Mouse (Mus musculus) 416B (cell line): ENCODE measurements around the gene Pradc1.

Experiments
- DNase-seq: peaks from one replicate; pipeline ENCODE4 v3.0.0; 2011; ENCODE audit warnings: low read depth

The Pradc1 gene

GRCm38 (mm10) chr6:85451664-85452410 lies at the start of gene Pradc1:
Gene Pradc1 (minus strand): TSS chr6:85451970.
- peak; percentile 99 for DNase-seq

- peak; percentile 26 for DNase-seq
These were observed 48.6 kb upstream of the Pradc1 start for GRCm38 (mm10) chr6:85500416-85500815.

DNA sequence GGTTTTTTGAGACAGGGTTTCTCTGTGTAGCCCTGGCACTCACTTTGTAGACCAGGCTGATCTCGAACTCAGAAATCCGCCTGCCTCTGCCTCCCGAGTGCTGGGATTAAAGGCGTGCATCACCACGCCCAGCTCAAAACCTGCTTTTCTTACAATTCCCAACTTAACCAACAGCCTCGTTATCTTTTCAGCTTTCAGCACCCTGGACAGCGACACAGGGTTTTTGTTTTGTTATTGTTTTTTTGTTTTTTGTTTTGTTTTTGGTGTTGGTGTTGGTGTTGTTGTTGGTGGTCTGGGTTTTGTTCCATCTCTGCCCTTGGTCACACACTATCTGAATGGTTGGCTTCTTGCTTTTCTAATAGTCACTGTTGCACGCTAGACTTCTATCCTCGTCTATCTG lies 46.4 kb upstream of the Pradc1 start:
- DNase-seq: no peak

GRCm38 (mm10) chr6:85496976-85497375 lies 45.2 kb upstream of the Pradc1 start:
- DNase-seq: no peak

DNA sequence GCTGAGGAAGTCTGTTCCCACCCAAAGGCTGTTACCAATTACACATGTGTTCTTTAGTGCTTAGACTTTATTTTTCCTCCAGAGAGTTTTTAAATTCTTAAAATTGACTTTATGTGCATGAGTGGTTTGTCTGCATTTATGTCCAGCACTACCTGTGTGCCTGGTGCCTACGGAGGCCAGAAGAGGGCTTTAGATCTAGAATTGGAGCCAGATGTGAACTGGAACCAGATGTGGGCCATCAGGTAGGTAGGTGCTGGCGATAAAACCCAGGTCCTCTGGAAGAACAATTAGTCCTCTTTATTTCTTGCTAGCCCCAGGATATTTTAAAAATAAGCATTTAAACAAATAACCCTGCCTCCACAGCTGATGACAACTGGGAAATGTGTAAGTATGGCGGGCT lies 39.8 kb upstream of the Pradc1 start:
- DNase-seq: no peak

DNA sequence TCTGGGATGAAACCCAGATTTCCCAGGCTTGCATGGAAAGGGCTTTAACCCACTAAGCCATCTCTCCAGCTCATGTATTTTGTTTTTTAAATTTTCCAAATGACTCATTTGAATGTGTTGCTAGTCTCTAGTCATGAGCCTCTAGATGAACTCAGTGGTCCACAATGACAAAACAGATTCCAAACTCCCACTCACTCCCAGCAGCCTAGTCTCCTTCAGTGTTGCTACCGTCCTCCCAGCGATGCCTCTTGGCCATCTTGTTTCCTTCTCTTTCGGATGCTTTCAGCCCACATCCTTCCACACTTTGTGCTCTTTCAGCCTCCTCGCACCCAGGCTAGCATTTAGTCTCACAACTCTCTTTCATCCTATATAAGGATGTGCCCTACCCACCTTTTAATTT lies 38.5 kb upstream of the Pradc1 start:
- no peak for DNase-seq

GRCm38 (mm10) chr6:85489717-85490116 lies 37.9 kb upstream of the Pradc1 start:
- no peak for DNase-seq

DNA sequence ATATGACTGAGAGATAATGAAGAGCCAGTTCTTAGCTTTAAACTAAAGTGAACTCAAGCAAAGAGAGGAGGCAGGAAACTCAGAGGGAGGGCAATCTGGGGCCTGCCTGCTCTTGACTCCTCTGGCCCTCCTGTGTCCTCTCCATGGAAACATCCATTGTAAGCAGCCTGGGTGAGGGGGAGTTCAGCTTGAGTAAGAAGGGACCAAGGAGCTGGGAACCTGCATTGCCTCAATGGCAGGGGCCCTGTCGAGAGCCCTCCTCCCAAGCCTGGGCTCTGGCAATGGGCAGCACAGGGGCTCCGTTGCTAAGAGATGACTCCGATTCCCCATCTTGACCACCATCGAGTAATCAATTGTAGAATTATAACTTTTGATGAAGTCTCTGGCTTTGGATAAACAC lies 36.7 kb upstream of the Pradc1 start:
- DNase-seq: no peak

DNA sequence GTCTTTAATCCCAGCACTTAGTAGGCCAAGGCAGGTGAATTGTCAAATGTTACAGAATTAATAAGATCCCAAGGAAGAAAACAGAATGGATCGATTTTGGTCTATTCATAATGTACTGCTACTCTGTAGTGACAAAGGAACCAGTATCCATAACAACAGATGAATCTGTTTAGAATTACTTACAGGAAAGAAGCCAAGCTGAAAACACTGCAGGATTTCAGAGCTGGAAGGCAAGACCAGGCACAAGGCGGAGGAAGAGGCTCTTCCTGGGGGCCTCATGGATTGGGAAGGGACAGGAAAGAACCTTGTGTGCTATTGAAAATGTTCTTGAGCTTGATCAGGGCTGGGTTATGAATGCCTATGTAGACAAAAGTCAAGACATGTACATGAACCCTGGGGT lies 34.0 kb upstream of the Pradc1 start:
- no peak for DNase-seq

GRCm38 (mm10) chr6:85483843-85484721 lies 32.3 kb upstream of the Pradc1 start:
- DNase-seq: no peak

DNA sequence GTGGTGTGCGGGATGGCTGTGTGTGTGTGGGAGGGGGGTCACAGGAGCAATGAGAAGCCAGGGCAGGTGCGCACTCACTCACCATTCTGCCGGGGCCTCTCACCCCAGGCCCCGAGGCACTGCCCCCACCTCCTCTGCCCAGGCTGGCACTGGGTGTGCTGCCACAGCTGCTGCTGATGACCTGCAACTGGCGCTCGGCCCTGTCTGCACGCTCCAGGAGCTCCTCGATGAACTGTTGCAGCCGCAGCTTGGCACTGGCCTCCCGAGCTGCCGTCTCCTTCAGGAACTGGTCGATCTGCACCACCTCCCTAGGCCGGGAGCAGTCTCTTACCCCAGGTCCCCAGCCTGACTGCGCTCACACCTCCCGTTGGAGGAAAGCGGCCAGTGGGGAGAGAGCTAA lies 28.9 kb upstream of the Pradc1 start:
- DNase-seq: no peak

DNA sequence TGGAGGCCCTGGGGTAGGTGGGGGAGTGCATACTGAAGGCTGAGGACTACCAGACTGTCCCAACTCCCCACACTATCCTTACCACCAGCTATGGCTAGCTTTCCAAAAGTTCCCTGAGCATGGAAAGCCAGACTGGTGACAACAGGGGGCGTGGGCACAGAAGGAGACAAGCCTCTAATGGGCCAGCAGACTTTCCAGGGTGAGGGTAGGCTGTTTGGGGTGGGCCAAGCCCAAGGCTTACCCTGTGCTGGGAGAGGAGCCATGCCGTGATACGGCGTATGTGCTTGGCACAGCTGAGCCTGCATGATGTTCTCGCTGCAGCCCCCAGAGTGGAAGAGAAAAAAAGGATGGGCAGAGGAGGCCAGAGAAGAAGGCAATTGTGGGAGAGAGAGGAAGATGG lies 28.2 kb upstream of the Pradc1 start:
- no peak for DNase-seq

DNA sequence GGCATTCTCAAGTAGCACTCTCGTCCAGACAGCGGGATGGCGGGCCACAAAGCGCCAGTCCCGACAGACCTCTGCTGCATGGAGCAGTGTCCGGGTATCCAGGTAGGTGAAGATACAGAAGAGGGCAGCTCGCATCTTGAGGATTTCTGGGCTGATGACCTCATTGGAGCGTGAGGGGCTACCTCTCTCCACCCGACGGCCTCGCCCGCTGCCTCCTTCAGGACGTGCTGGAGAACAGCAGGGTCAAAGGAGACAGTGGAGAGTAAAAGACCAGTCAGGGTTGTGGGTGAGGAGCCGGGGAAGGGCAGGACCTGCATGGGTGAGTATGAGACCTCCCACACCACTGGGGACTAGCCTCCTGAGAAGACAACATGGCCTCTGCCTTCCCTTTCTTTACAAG lies 26.6 kb upstream of the Pradc1 start:
- no peak for DNase-seq

GRCm38 (mm10) chr6:85477366-85477917 lies 25.7 kb upstream of the Pradc1 start:
- peak; percentile 32 for DNase-seq

GRCm38 (mm10) chr6:85475581-85475980 lies 23.8 kb upstream of the Pradc1 start:
- no peak for DNase-seq

- DNase-seq: no peak
These were observed 20.8 kb upstream of the Pradc1 start for GRCm38 (mm10) chr6:85472542-85472941.

DNA sequence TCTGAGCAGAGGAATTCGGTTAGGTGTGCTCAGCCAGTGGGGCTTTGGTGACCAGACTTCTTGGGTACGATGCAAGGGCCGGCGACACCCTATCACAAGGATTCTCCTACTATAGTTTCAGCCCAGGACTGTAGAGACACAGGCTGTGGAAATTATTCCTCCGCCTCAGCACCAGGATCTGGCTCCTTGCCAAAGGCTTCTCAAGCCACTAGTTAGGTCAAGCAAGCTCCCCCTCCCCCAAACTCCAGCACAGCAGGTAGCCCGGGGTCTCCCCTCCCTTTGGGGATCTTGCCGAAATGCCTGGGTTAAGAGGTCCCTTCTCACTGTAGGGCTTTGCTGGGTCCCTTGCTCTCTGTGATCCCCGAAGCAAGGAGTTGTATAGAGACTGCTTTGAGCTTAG lies 20.2 kb upstream of the Pradc1 start:
- DNase-seq: no peak

DNA sequence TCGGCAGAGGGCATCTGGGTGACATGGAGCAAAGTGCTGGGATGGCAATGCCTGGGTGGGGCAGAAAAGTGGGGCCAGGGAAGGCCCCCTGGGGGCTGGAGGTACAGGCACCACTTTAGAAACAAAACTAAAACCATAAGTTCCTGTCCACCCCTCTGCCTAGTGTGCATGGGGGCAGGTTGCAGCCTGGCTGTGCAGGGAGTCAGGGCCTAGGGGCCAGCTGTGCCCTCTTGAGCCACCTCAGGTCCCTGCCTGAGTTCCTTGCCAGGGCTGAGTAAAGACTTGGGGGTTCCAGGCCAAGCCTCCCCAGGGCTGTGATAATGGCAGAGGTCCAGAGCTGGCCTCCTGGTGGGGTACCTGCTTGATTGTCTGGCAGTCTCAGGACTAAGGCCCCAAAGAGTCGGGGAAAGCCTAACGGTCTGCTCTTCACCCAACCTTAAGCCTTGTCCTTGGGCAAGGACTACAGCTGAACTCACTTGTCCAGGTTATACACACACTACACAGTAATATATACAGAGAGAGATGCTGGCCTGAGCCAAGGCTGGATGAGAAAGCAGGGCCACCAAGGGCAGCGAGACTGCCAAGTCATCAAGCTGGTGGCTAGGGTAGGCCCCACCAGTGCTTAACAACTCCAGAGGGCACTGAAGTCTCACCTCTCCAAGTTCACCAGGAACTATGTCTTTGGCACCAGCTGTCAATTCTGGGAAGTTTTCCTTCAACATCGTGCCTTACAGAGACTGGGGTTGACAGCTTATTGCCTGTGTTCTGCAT lies 18.1 kb upstream of the Pradc1 start:
- DNase-seq: peak; percentile 10

GRCm38 (mm10) chr6:85465381-85465780 lies 13.6 kb upstream of the Pradc1 start:
- DNase-seq: peak; percentile 41

DNA sequence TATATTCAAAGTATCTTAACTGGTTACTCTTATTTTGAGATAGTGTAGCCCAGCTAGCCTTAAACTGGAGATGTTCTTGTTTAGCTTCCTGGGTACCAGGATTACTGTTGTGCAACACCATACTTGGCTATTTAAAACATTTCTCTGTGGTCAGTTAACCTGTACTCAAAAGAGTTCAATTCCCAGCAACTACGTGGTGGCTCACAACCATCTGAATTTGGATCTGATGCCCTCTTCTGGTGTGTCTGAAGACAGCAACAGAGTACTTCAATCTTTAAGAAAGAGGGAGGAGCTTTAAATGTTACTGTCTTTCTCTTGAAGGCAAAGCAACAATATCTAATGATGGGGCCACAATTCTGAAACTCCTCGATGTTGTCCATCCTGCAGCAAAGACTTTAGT lies 7.9 kb upstream of the Pradc1 start:
- no peak for DNase-seq

DNA sequence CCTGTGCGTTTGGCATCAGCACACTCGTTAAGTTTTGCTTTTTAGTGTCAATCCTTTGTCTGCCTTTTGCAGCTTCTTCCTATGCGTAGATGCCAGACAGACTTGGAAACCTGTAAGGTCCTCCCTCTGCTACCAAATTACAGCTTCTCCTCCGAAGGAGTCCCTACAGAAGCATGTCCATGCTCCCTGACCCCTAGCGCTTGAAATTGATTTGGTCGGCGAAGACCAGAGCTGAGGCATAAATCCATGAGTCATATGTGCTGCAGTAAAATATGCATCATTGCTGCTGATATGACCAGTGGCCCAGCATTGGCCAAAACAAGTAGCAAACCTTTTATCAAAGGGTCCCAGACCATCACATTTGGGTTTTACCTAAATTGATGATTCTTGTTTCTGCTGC lies 1.0 kb upstream of the Pradc1 start:
- peak; percentile 75 for DNase-seq

DNA sequence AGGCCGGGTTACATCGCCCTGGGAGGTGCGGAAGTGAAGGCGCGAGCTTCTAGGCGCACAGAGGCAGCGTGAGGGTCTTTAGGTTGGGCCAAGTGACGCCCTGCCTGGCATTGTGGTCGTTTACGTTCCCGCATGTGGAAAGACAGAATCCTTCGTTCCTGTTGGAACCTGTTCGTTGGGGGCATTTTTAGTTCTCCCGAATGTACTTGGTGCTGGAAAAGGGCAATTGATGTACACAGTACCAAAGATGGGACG lies 568 bp upstream of the Pradc1 start:
- DNase-seq: no peak
